Mouse (Mus musculus): ENCODE data around the gene Zfp689. TPM values are rescaled to one million over a fixed set of nuclear protein-coding genes. Genes with fewer than 3 reads are reported as not detected.
"Not testable (repeated sequence)": the region's sequence is repeated elsewhere in the genome, so short reads cannot be mapped to it uniquely, and the experiment has no call there.

The Zfp689 gene
- total RNA-seq, 1 experiment from 2014 or later, result 4.8 TPM

GRCm38 (mm10) chr7:127411418-127411817 is 37.5 kb downstream of the Zfp689 start:
- no peak for ATAC-seq (replicated peaks; ENCODE audit: low read depth, poor library complexity, severe bottlenecking)

GRCm38 (mm10) chr7:127406002-127406987 is 42.7 kb downstream of the Zfp689 start, which contains the start of gene Zfp764:
Zfp764 (minus strand) TSS chr7:127406822.
- ATAC-seq (replicated peaks; ENCODE audit: low read depth, poor library complexity, severe bottlenecking), result peak; percentile 95

GRCm38 (mm10) chr7:127404101-127404500 is 44.9 kb downstream of the Zfp689 start:
- ATAC-seq (replicated peaks; ENCODE audit: low read depth, poor library complexity, severe bottlenecking), result not testable (repeated sequence)

- no peak for ATAC-seq (replicated peaks; ENCODE audit: low read depth, poor library complexity, severe bottlenecking)
These were observed 46.0 kb downstream of the Zfp689 start for GRCm38 (mm10) chr7:127402980-127403379.

GRCm38 (mm10) chr7:127400355-127400754 is 48.6 kb downstream of the Zfp689 start:
- no peak for ATAC-seq (replicated peaks; ENCODE audit: low read depth, poor library complexity, severe bottlenecking)

GRCm38 (mm10) chr7:127393944-127394333 is 55.0 kb downstream of the Zfp689 start:
- ATAC-seq (replicated peaks; ENCODE audit: low read depth, poor library complexity, severe bottlenecking), result peak; percentile 30

- peak; percentile 96 for ATAC-seq (replicated peaks; ENCODE audit: low read depth, poor library complexity, severe bottlenecking)
These were observed 55.6 kb downstream of the Zfp689 start, which contains the start of gene E430018J23Rik for GRCm38 (mm10) chr7:127393157-127393943. E430018J23Rik (minus strand) TSS chr7:127393629.

- no peak for ATAC-seq (replicated peaks; ENCODE audit: low read depth, poor library complexity, severe bottlenecking)
These were observed 56.6 kb downstream of the Zfp689 start for GRCm38 (mm10) chr7:127392251-127392824.

Other genes starting within 250 kb of the Zfp689 start
- gene Tbc1d10b, start 240.7 kb downstream of the Zfp689 start, total RNA-seq (2017), result 24.7 and 29.1 TPM in 2 replicates
- gene Mylpf, start 240.3 kb downstream of the Zfp689 start, total RNA-seq (2017), result 10.6 and 35.3 TPM in 2 replicates
- gene Zfp553, start 216.1 kb downstream of the Zfp689 start, total RNA-seq (2017), result 20.8 and 29.9 TPM in 2 replicates
- 62.7 and 63.2 TPM in 2 replicates for gene Sept1, start 216.0 kb downstream of the Zfp689 start, total RNA-seq (2017)
- gene Zfp771, start 204.9 kb downstream of the Zfp689 start, total RNA-seq (2017), result 6.3 and 8.9 TPM in 2 replicates
- 85.1 and 88.3 TPM in 2 replicates for gene Dctpp1, start 188.4 kb downstream of the Zfp689 start, total RNA-seq (2017)
- 99.1 and 102 TPM in 2 replicates for gene Sephs2, start 175.1 kb downstream of the Zfp689 start, total RNA-seq (2017)
- gene Itgal, start 152.9 kb downstream of the Zfp689 start, total RNA-seq (2017), result 26.1 and 31.6 TPM in 2 replicates
- 5.1 and 6.8 TPM in 2 replicates for gene Zfp768, start 103.6 kb downstream of the Zfp689 start, total RNA-seq (2017)
- 5.1 and 12.0 TPM in 2 replicates for gene Zfp747, start 73.1 kb downstream of the Zfp689 start, total RNA-seq (2017)
- gene 9130019O22Rik, start 62.0 kb downstream of the Zfp689 start, total RNA-seq (2017), result 4.8 and 7.2 TPM in 2 replicates
- 9.7 and 11.2 TPM in 2 replicates for gene E430018J23Rik, start 55.5 kb downstream of the Zfp689 start, total RNA-seq (2017)
- gene Zfp764, start 42.3 kb downstream of the Zfp689 start, total RNA-seq (2017), result 9.2 and 13.0 TPM in 2 replicates
- 7.7 and 11.5 TPM in 2 replicates for gene Zfp688, start 27.1 kb downstream of the Zfp689 start, total RNA-seq (2017)
- 19.0 and 33.8 TPM in 2 replicates for gene Prr14, start 10.5 kb upstream of the Zfp689 start, total RNA-seq (2017)
- 15.1 and 30.3 TPM in 2 replicates for gene Fbrs, start 30.0 kb upstream of the Zfp689 start, total RNA-seq (2017)
- 33.8 and 62.1 TPM in 2 replicates for gene Srcap, start 62.8 kb upstream of the Zfp689 start, total RNA-seq (2017)
- gene Gm42715, start 70.4 kb upstream of the Zfp689 start, total RNA-seq (2017), result 11.2 and 11.9 TPM in 2 replicates
- gene Tmem265, start 112.2 kb upstream of the Zfp689 start, total RNA-seq (2017), result 2.8 and 5.9 TPM in 2 replicates
- 18.3 and 31.8 TPM in 2 replicates for gene Phkg2, start 124.2 kb upstream of the Zfp689 start, total RNA-seq (2017)
- 0.68 and 1.1 TPM in 2 replicates for gene Ccdc189, start 139.4 kb upstream of the Zfp689 start, total RNA-seq (2017)
- 55.9 and 57.4 TPM in 2 replicates for gene Rnf40, start 139.6 kb upstream of the Zfp689 start, total RNA-seq (2017)
- 12.9 and 39.4 TPM in 2 replicates for gene Zfp629, start 166.6 kb upstream of the Zfp689 start, total RNA-seq (2017)